In the genomic region with DNA sequence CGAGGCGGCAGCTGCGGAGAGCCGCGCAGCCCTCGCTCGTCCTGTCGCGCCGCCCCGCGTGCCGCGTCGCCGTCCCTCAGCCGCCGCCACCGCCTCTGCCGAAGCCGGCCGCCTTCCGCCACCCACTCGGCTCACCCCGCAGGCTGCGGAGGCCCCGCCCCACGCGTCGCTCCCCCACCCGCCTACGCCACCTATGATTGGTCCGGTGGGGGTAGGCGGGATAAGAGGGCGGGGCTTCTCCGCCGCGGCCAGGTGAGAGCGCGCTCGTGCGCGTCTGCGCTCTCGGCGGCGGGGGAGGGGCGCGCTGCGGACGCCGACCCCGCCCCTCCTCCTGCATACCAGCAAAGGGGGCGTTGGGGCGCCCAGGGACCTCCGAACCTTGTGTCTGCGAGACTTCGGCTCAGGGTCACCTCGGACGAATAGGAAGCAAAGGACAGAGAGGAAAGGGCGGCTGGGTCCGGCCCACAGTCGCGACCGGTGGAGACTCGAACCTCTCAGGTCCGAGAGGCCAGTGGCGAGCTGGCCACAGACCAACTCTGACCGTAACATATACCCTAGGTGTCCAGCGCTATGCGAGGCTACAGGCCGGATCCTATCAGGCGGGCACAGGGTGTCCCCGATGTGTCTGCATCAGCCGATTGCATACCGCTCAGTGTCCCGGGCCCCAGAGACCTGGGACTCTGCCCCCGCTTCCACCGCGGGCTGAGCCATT, we compare ENCODE assay signal across 8 mouse cellular contexts. TPM values are rescaled to one million over a fixed set of nuclear protein-coding genes. Genes with fewer than 3 reads are reported as not detected.
DNase-seq lines count a peak whose midpoint lies in the region; ATAC-seq and TF ChIP-seq lines count a peak whose summit lies in the region.

Ppp1r13b (minus strand) TSS at position 141 of the 712 bp plus-strand sequence.

- no peaks in the 10 kb centered on the region for H3K9me3 ChIP-seq in heart, embryonic 13.5 days
- H3K9me3 ChIP-seq in kidney, postnatal 0 days (replicated peaks; ENCODE audit: low read length), result no peaks in the 10 kb centered on the region

- peak within 1 kb of the TSS; percentile 93 for H3K9ac ChIP-seq in heart, embryonic 13.5 days
- peak within 1 kb of the TSS; percentile 91 for H3K9ac ChIP-seq in kidney, postnatal 0 days (ENCODE audit: low read depth, low read length)
- H3K9ac ChIP-seq in liver, adult 2 months (ENCODE audit: low read depth, low read length), result peak within 1 kb of the TSS; percentile 91

- peaks cover 13% of the 10 kb centered on the region for H3K27me3 ChIP-seq in heart, embryonic 13.5 days (replicated peaks)
- H3K27me3 ChIP-seq in kidney, postnatal 0 days (ENCODE audit: insufficient read depth, low read length), result no peaks in the 10 kb centered on the region
- H3K27me3 ChIP-seq in liver, adult 2 months (ENCODE audit: control insufficient read depth, insufficient read depth, low read length), result no peaks in the 10 kb centered on the region

- peak; percentile 72 for TF ChIP-seq POLR2A in liver, adult 2 months (IDR thresholded peaks at IDR 0.05; ENCODE audit: extremely low read depth, insufficient read depth, low read length)

- peak within 1 kb of the TSS; percentile 91 for H3K4me3 ChIP-seq in brown adipose tissue, adult 24 weeks (ENCODE audit: insufficient read depth, low read depth, low read length)
- H3K4me3 ChIP-seq in heart, embryonic 13.5 days, result peak within 1 kb of the TSS; percentile 91
- peak within 1 kb of the TSS; percentile 85 for H3K4me3 ChIP-seq in kidney, postnatal 0 days (replicated peaks; ENCODE audit: low read depth, low read length)
- H3K4me3 ChIP-seq in liver, adult 2 months (ENCODE audit: insufficient read depth, low read depth, low read length), result peak within 1 kb of the TSS; percentile 85

- peak; percentile 98 for DNase-seq in CD4-positive, CD25-positive, alpha-beta regulatory T cell, adult 2 months (ENCODE audit: low read depth, low spot score)
- DNase-seq in kidney, postnatal 0 days (ENCODE audit: low spot score), result peak; percentile 95
- peak; percentile 69 for DNase-seq in liver, adult 2 months (ENCODE audit: extremely low read depth, low read depth, low spot score)
- peak; percentile 92 to 93 for DNase-seq in spleen, postnatal 36 days (ENCODE audit: low spot score in 2 of 2)

- H3K79me2 ChIP-seq in liver, adult 2 months (ENCODE audit: control insufficient read depth, insufficient read depth, low read length), result peaks cover 9% of the 10 kb centered on the region; the same call in 1 of the 2 replicates

- H3K27ac ChIP-seq in brown adipose tissue, adult 24 weeks (replicated peaks; ENCODE audit: low read depth, low read length), result peak within 1 kb of the TSS; percentile 74
- peak within 1 kb of the TSS; percentile 95 for H3K27ac ChIP-seq in heart, embryonic 13.5 days (replicated peaks)
- peak within 1 kb of the TSS; percentile 89 for H3K27ac ChIP-seq in kidney, postnatal 0 days
- H3K27ac ChIP-seq in liver, adult 2 months (replicated peaks; ENCODE audit: insufficient read depth, low read depth, low read length), result peak within 1 kb of the TSS; percentile 80

- peak within 1 kb of the TSS; percentile 94 for H3K4me2 ChIP-seq in heart, embryonic 13.5 days
- peak within 1 kb of the TSS; percentile 92 for H3K4me2 ChIP-seq in kidney, postnatal 0 days (ENCODE audit: low read length)

- H3K4me1 ChIP-seq in brown adipose tissue, adult 24 weeks (ENCODE audit: control insufficient read depth, insufficient read depth, insufficient read length, low read length), result peaks cover 9% of the 10 kb centered on the region; the same call in 1 of the 2 replicates
- peaks cover 18% of the 10 kb centered on the region for H3K4me1 ChIP-seq in heart, embryonic 13.5 days
- H3K4me1 ChIP-seq in kidney, postnatal 0 days (replicated peaks; ENCODE audit: insufficient read depth, low read length), result peaks cover 5% of the 10 kb centered on the region; the same call in 1 of the 2 replicates
- peaks cover 14% of the 10 kb centered on the region for H3K4me1 ChIP-seq in liver, adult 2 months (ENCODE audit: control insufficient read depth, insufficient read depth, low read length)

- WGBS in heart, embryonic 13.5 days, result under 1% methylated on average over 71 of the region's 80 CpGs
- WGBS in kidney, postnatal 0 days, result under 1% methylated on average over 71 of the region's 80 CpGs
- WGBS in liver, adult 2 months, result 2% methylated on average over 80 of the region's 80 CpGs

- H3K36me3 ChIP-seq in heart, embryonic 13.5 days, result no peaks in the 10 kb centered on the region
- H3K36me3 ChIP-seq in kidney, postnatal 0 days (ENCODE audit: insufficient read depth, low read length), result no peaks in the 10 kb centered on the region
- H3K36me3 ChIP-seq in liver, adult 2 months (ENCODE audit: control insufficient read depth, insufficient read depth, low read length), result no peaks in the 10 kb centered on the region

- no peak for TF ChIP-seq CTCF in kidney, postnatal 0 days (IDR thresholded peaks at IDR 0.05; ENCODE audit: low read depth)
- no peak for TF ChIP-seq CTCF in liver, adult 2 months (IDR thresholded peaks at IDR 0.05; ENCODE audit: low read depth, low read length)

- peak; percentile 93 for ATAC-seq in erythroid progenitor cell, adult 5-6 weeks (replicated peaks; ENCODE audit: low FRiP score, poor library complexity, severe bottlenecking)
- peak; percentile 96 for ATAC-seq in heart, embryonic 13.5 days (ENCODE audit: extremely low read depth, insufficient number of reproducible peaks, low FRiP score, low TSS enrichment)
- peak; percentile 94 for ATAC-seq in kidney, postnatal 0 days (replicated peaks; ENCODE audit: low FRiP score, low read depth)
- ATAC-seq in monocyte, adult 5-6 weeks (replicated peaks; ENCODE audit: insufficient number of reproducible peaks, low FRiP score, low TSS enrichment, poor library complexity, severe bottlenecking), result peak; percentile 81

RNA-seq across cellular contexts. Expression of gene Ppp1r13b, which starts in this region (rescaled TPM):
- 4.5 and 5.9 TPM in 2 replicates for polyA plus RNA-seq in brown adipose tissue, adult 24 weeks (2012; ENCODE audit: insufficient read depth, insufficient read length, missing spikeins)
- total RNA-seq in erythroid progenitor cell, adult 5-6 weeks (2015; ENCODE audit: low replicate concordance), result 9.7 and 14.7 TPM in 2 replicates
- total RNA-seq in erythroid progenitor cell, adult 5-6 weeks (2017; ENCODE audit: low replicate concordance), result 6.7 and 12.2 TPM in 2 replicates
- 12.4 and 12.5 TPM in 2 replicates for polyA plus RNA-seq in heart, embryonic 13.5 days (2015; fragmentation: Nextera tagmentation; extraction: Ambion mirVana)
- 14.6 and 16.7 TPM in 2 replicates for polyA plus RNA-seq in kidney, postnatal 0 days (2015; fragmentation: Nextera tagmentation; extraction: Ambion mirVana)
- 2.9 and 4.2 TPM in 2 replicates for total RNA-seq in liver, adult 2 months (2014; rRNA removed)
- polyA plus RNA-seq in liver, adult 2 months (2012; rRNA removed), result 4.5 and 5.4 TPM in 2 replicates
- total RNA-seq in monocyte, adult 5-6 weeks (2017), result 9.8 to 19.1 TPM (median 12.6 TPM) in 3 replicates

Comparison
In these comparisons a context has a peak if more than half of its experiments do, and no peak if none do; other contexts are left out.
1. Peak in every context shown above with its lines: DNase-seq, ATAC-seq, H3K4me3 ChIP-seq and H3K27ac ChIP-seq.